Mouse (Mus musculus) thymus, adult 2 months (tissue): ENCODE measurements around the gene Kdm1b.

Experiments used
- CTCF ChIP-seq: fragments of 200-500 bp; IDR thresholded peaks from 2 replicates; pipeline ENCODE4 v1.5.1; 2012; ENCODE audit warnings: mild to moderate bottlenecking, control low read depth, low read length, moderate library complexity, borderline replicate concordance; ENCODE audit not compliant: control insufficient read depth, poor library complexity, insufficient read depth; ENCODE audit errors: extremely low read depth
- POLR2A ChIP-seq: fragments of 200-500 bp; IDR thresholded peaks from 2 replicates; pipeline ENCODE4 v1.6.1; 2012; ENCODE audit warnings: mild to moderate bottlenecking, low read length, control low read depth, moderate library complexity; ENCODE audit not compliant: control insufficient read depth, poor library complexity, insufficient read depth; ENCODE audit errors: extremely low read depth

- no peak for TF ChIP-seq CTCF
- TF ChIP-seq POLR2A: no peak
These were observed 26.0 kb upstream of the Kdm1b start for GRCm38 (mm10) chr13:47017259-47017658.
